Mouse (Mus musculus) liver, postnatal 0 days (tissue): ENCODE data around the gene Kif24. TPM values are rescaled to one million over a fixed set of nuclear protein-coding genes. Genes with fewer than 3 reads are reported as not detected.

ENCODE experiments used
- ATAC-seq: fragments of 200-750 bp; cut with Nextera tagmentation; 2 replicates; pipeline ENCODE4 v1.8.0; 2017; ENCODE audit warnings: mild to moderate bottlenecking, moderate library complexity
- DNase-seq: peaks from one replicate; pipeline ENCODE4 v3.0.0-alpha.2; 2016
- H3K27ac ChIP-seq: fragments of 300-500 bp; sonication (generic); 2 replicates; pipeline ENCODE4 v1.5.1; 2014; ENCODE audit warnings: antibody characterized with exemption, moderate library complexity, mild to moderate bottlenecking, low read depth
- H3K27me3 ChIP-seq: fragments of 300-500 bp; sonication (generic); 2 replicates; pipeline ENCODE4 v1.6.1; 2014; ENCODE audit warnings: low read length, control low read depth, mixed read lengths; ENCODE audit not compliant: insufficient read depth
- H3K36me3 ChIP-seq: fragments of 300-500 bp; sonication (generic); replicated peaks from 2 replicates; pipeline ENCODE4 v1.6.1; 2014; ENCODE audit warnings: mild to moderate bottlenecking, control low read depth, low read length, moderate library complexity, mixed read lengths; ENCODE audit not compliant: insufficient read depth
- H3K4me1 ChIP-seq: fragments of 300-500 bp; sonication (generic); 2 replicates; pipeline ENCODE4 v1.6.1; 2014; ENCODE audit warnings: antibody characterized with exemption, mild to moderate bottlenecking, control low read depth; ENCODE audit not compliant: insufficient read depth
- H3K4me2 ChIP-seq: fragments of 300-500 bp; sonication (generic); 2 replicates; pipeline ENCODE4 v1.6.1; 2014; ENCODE audit warnings: low read depth, mild to moderate bottlenecking, low read length, moderate library complexity, mixed read lengths
- H3K4me3 ChIP-seq: fragments of 300-500 bp; sonication (generic); 2 replicates; pipeline ENCODE4 v1.5.1; 2014; ENCODE audit warnings: low read depth, low read length
- H3K9ac ChIP-seq: fragments of 300-500 bp; sonication (generic); replicated peaks from 2 replicates; pipeline ENCODE4 v1.6.1; 2014; ENCODE audit warnings: mild to moderate bottlenecking, moderate library complexity
- H3K9me3 ChIP-seq: fragments of 300-500 bp; sonication (generic); 2 replicates; pipeline ENCODE4 v1.6.1; 2016; ENCODE audit warnings: mild to moderate bottlenecking, control low read depth, low read length, mixed read lengths
- CTCF ChIP-seq: sonication (generic); IDR thresholded peaks from 2 replicates; pipeline ENCODE4 v1.5.1; 2016; ENCODE audit warnings: antibody characterized with exemption, low read depth
- EP300 ChIP-seq: IDR thresholded peaks from 2 replicates; pipeline ENCODE4 v1.6.1; 2016; ENCODE audit warnings: antibody characterized with exemption, low read depth, mild to moderate bottlenecking
- WGBS: fragments of 180-500 bp; shearing (Covaris S2); extraction: QIAGEN DNeasy Blood & Tissue Kit; methylation state at CpG from one replicate; pipeline ENCODE4 v1.1.7; 2014; ENCODE audit not compliant: insufficient replicate concordance; 5-methylcytosine and 5-hydroxymethylcytosine counted together
- polyA plus RNA-seq: library from polyadenylated mRNA; unstranded; fragments of >200 nt; fragmentation: Nextera tagmentation; extraction: Ambion mirVana; gene quantifications from 2 replicates; pipeline ENCODE4 v1.2.1, GENCODE M21; 2015

The Kif24 gene
- polyA plus RNA-seq, 1 experiment from 2014 or later = 2.4 TPM

GRCm38 (mm10) chr4:41442790-41443302 is 21.8 kb downstream of the Kif24 start:
- DNase-seq (no peak), ATAC-seq (no peak)
- no peak for TF ChIP-seq EP300
- no peak for TF ChIP-seq CTCF
- Histone ChIP-seq H3K4me1 (no peaks in the 10 kb centered on the region), H3K36me3 (no peaks in the 10 kb centered on the region; the same call in 1 of the 2 replicates), H3K27ac (no peak overlapping the region), H3K4me3 (no peak overlapping the region), H3K9ac (no peak overlapping the region), H3K9me3 (no peaks in the 10 kb centered on the region), H3K4me2 (no peak overlapping the region), H3K27me3 (no peaks in the 10 kb centered on the region)
- 70% methylated on average over 4 of the region's 4 CpGs for WGBS

DNA sequence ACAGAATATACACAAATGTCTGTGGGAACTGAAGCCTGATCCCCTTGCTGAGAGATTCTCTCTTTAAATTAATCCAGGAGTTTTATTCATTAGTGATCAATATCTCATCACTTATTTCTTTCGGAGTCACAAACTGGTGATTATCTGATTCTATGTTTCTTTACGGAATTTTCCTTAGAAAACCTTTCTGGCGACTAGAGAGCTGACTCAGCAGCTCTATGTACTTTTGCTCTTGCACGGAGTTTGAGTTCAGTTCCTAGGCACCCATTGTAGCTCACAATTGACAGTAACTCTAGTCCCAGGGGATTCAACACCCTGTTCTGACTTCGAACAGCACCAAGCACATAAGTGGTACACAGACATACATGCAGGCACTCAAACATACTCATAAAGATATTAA is 25.8 kb downstream of the Kif24 start:
- DNase-seq = no peak
- H3K9ac ChIP-seq = no peak overlapping the region
- H3K27ac ChIP-seq = no peak overlapping the region
- H3K4me2 ChIP-seq = no peak overlapping the region
- no peaks in the 10 kb centered on the region for H3K27me3 ChIP-seq
- no peak for ATAC-seq
- H3K9me3 ChIP-seq = no peaks in the 10 kb centered on the region
- no peaks in the 10 kb centered on the region for H3K4me1 ChIP-seq
- 84% methylated on average over 5 of the region's 5 CpGs for WGBS
- H3K36me3 ChIP-seq = no peaks in the 10 kb centered on the region; the same call in 1 of the 2 replicates
- no peak overlapping the region for H3K4me3 ChIP-seq
- TF ChIP-seq CTCF (no peak), EP300 (no peak)

GRCm38 (mm10) chr4:41416966-41417365 is 47.7 kb downstream of the Kif24 start:
- Histone ChIP-seq H3K4me3 (no peak overlapping the region), H3K4me1 (no peaks in the 10 kb centered on the region), H3K9ac (no peak overlapping the region), H3K27me3 (no peaks in the 10 kb centered on the region), H3K36me3 (no peaks in the 10 kb centered on the region; the same call in 1 of the 2 replicates), H3K27ac (no peak overlapping the region), H3K9me3 (no peaks in the 10 kb centered on the region), H3K4me2 (no peak overlapping the region)
- no peak for ATAC-seq
- DNase-seq = no peak
- TF ChIP-seq EP300 (no peak), CTCF (no peak)

- Histone ChIP-seq H3K27me3 (no peaks in the 10 kb centered on the region), H3K4me3 (no peak overlapping the region), H3K9ac (no peak overlapping the region), H3K27ac (no peak overlapping the region), H3K4me2 (no peak overlapping the region), H3K36me3 (no peaks in the 10 kb centered on the region), H3K4me1 (no peaks in the 10 kb centered on the region), H3K9me3 (no peaks in the 10 kb centered on the region)
- ATAC-seq (no peak), DNase-seq (no peak)
- TF ChIP-seq CTCF (no peak), EP300 (no peak)
- 79% methylated on average over 1 of the region's 1 CpGs for WGBS
Observed at GRCm38 (mm10) chr4:41409341-41409740, 55.3 kb downstream of the Kif24 start.

GRCm38 (mm10) chr4:41407353-41407752 is 57.3 kb downstream of the Kif24 start:
- no peaks in the 10 kb centered on the region for H3K27me3 ChIP-seq
- H3K9me3 ChIP-seq = no peaks in the 10 kb centered on the region
- H3K4me1 ChIP-seq = no peaks in the 10 kb centered on the region
- WGBS = 84% methylated on average over 2 of the region's 2 CpGs
- peaks cover 8% of the 10 kb centered on the region for H3K36me3 ChIP-seq
- TF ChIP-seq EP300 (no peak), CTCF (no peak)
- no peak overlapping the region for H3K4me2 ChIP-seq
- H3K27ac ChIP-seq = no peak overlapping the region
- no peak overlapping the region for H3K4me3 ChIP-seq
- ATAC-seq (no peak), DNase-seq (no peak)
- H3K9ac ChIP-seq = no peak overlapping the region

GRCm38 (mm10) chr4:41406597-41406996 is 58.1 kb downstream of the Kif24 start:
- H3K4me3 ChIP-seq = no peak overlapping the region
- H3K4me1 ChIP-seq = no peaks in the 10 kb centered on the region
- no peak overlapping the region for H3K27ac ChIP-seq
- no peaks in the 10 kb centered on the region for H3K27me3 ChIP-seq
- TF ChIP-seq EP300 (no peak), CTCF (no peak)
- ATAC-seq (no peak), DNase-seq (no peak)
- no peak overlapping the region for H3K4me2 ChIP-seq
- WGBS = 89% methylated on average over 9 of the region's 9 CpGs
- no peak overlapping the region for H3K9ac ChIP-seq
- H3K9me3 ChIP-seq = no peaks in the 10 kb centered on the region
- H3K36me3 ChIP-seq = peaks cover 8% of the 10 kb centered on the region

- DNase-seq (no peak), ATAC-seq (no peak)
- peaks cover 21% of the 10 kb centered on the region for H3K36me3 ChIP-seq
- no peaks in the 10 kb centered on the region for H3K9me3 ChIP-seq
- no peaks in the 10 kb centered on the region for H3K27me3 ChIP-seq
- no peak overlapping the region for H3K9ac ChIP-seq
- no peak overlapping the region for H3K27ac ChIP-seq
- H3K4me1 ChIP-seq = no peaks in the 10 kb centered on the region
- H3K4me2 ChIP-seq = no peak overlapping the region
- WGBS = 64% methylated on average over 5 of the region's 5 CpGs
- TF ChIP-seq CTCF (no peak), EP300 (no peak)
- H3K4me3 ChIP-seq = no peak overlapping the region
Observed at GRCm38 (mm10) chr4:41401573-41401972, 63.1 kb downstream of the Kif24 start.
